Mouse (Mus musculus) skeletal muscle tissue, postnatal 0 days (tissue): ENCODE data around the gene Riox1. TPM values are rescaled to one million over a fixed set of nuclear protein-coding genes. Genes with fewer than 3 reads are reported as not detected.

ENCODE experiments used
- polyA plus RNA-seq: library from polyadenylated mRNA; unstranded; fragments of >200 nt; fragmentation: Nextera tagmentation; extraction: Ambion mirVana; gene quantifications from 2 replicates; pipeline ENCODE4 v1.2.1, GENCODE M21; 2015

Gene Riox1
- 3.3 and 4.5 TPM in 2 replicates for polyA plus RNA-seq

DNA sequence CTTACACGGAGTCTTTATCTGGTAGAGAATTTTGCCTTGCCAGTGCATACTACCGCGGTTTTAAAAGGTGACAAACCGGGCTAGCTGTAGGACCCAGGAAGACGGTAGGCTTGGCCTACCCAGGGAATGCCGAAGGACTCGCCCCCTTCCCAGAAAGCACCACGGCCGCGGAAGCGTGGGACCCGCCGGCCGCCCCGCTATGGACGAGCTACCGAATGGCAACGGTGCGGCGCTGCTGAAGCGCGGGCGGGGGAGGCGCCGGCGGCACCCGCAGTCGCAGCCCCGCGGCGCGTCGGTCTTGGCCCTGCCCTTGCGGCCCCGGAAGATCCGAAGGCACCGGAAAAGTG lies at the start of gene Riox1:
Gene Riox1 (plus strand): TSS at position 116 of the 347 bp plus-strand sequence.

GRCm38 (mm10) chr12:83921535-83922381 lies 28.6 kb upstream of the Riox1 start, which contains the start of gene Numb:
Gene Numb, minus strand, starts transcription at chr12:83921934.

GRCm38 (mm10) chr12:83984752-83985151 lies 34.3 kb downstream of the Riox1 start, which contains the start of gene Heatr4:
Gene Heatr4, minus strand, starts transcription at chr12:83984852.

GRCm38 (mm10) chr12:83987583-83988441 lies 37.4 kb downstream of the Riox1 start, which contains the start of gene Acot2:
Gene Acot2, plus strand, starts transcription at chr12:83987861.

Other genes with a start within 250 kb of the Riox1 start
- 0.24 and 0.71 TPM in 2 replicates for gene Papln, start 187.0 kb upstream of the Riox1 start, polyA plus RNA-seq
- gene Numb, start 28.7 kb upstream of the Riox1 start, polyA plus RNA-seq: 13.6 and 14.2 TPM in 2 replicates
- not detected in 2 replicates for gene Heatr4, start 34.2 kb downstream of the Riox1 start, polyA plus RNA-seq
- 70.7 and 99.4 TPM in 2 replicates for gene Acot2, start 37.3 kb downstream of the Riox1 start, polyA plus RNA-seq
- 38.2 and 41.2 TPM in 2 replicates for gene Acot1, start 58.9 kb downstream of the Riox1 start, polyA plus RNA-seq
- gene Acot4, start 87.8 kb downstream of the Riox1 start, polyA plus RNA-seq: 0.67 and 2.2 TPM in 2 replicates
- not detected in 2 replicates for gene Gm49366, start 88.3 kb downstream of the Riox1 start, polyA plus RNA-seq
- gene Acot3, start 101.5 kb downstream of the Riox1 start, polyA plus RNA-seq: 0.14 and 0.78 TPM in 2 replicates
- gene Acot5, start 118.7 kb downstream of the Riox1 start, polyA plus RNA-seq: 0.14 and 1.3 TPM in 2 replicates
- 1.7 and 1.9 TPM in 2 replicates for gene Acot6, start 150.0 kb downstream of the Riox1 start, polyA plus RNA-seq
- gene Dnal1, start 163.8 kb downstream of the Riox1 start, polyA plus RNA-seq: 2.4 and 3.0 TPM in 2 replicates
- gene Pnma1, start 197.9 kb downstream of the Riox1 start, polyA plus RNA-seq: 0.23 and 0.26 TPM in 2 replicates